Mouse (Mus musculus): Measurements from ENCODE around the gene Slc10a7. TPM values are rescaled to one million over a fixed set of nuclear protein-coding genes. Genes with fewer than 3 reads are reported as not detected.

The Slc10a7 gene
- polyA plus RNA-seq, 1 experiment from 2014 or later: 7.4 TPM

DNA sequence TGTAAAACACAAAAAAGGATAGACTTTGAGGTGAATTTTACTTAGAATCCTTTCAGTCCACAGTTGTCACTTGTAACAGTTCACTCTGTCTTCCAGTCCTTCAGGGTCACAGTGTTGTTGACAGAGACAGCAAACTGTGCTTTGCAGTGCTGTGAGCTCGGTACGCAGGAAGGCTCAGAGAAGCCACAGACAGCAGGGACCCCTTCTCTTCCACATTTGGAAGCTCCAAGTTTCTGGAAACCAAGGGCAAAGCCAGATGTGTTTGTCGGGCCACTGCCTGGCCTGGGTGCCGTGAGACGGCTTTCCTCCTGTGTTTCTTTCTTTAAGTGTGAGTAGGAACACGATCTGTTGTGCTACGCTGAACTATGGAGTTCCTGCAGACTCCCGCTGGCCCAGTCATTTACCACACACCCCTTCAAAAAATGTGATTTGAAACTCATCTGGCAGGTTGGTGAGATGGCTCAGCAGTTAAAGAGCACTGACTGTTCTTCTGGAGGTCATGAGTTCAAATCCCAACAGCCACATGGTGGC lies 126.2 kb downstream of the Slc10a7 start:
- Histone ChIP-seq H3K27me3 (ENCODE audit: control insufficient read depth, insufficient read depth, low read length) (no peaks in the 10 kb centered on the region), H3K9me3 (ENCODE audit: control insufficient read depth, low read length) (no peaks in the 10 kb centered on the region), H3K4me2 (ENCODE audit: low read depth) (no peak overlapping the region), H3K36me3 (ENCODE audit: control insufficient read depth, insufficient read depth, low read length) (no peaks in the 10 kb centered on the region), H3K4me3 (ENCODE audit: low read depth, low read length) (no peak overlapping the region), H3K9ac (ENCODE audit: low read length) (no peak overlapping the region), H3K27ac (ENCODE audit: low read depth, low read length) (no peak overlapping the region), H3K4me1 (ENCODE audit: control insufficient read depth, insufficient read depth, low read length) (peaks cover 9% of the 10 kb centered on the region)
- 59% methylated on average over 8 of the region's 8 CpGs for WGBS
- no peak for DNase-seq (ENCODE audit: low spot score)
- ATAC-seq (ENCODE audit: insufficient read depth, low FRiP score, low TSS enrichment): no peak

DNA sequence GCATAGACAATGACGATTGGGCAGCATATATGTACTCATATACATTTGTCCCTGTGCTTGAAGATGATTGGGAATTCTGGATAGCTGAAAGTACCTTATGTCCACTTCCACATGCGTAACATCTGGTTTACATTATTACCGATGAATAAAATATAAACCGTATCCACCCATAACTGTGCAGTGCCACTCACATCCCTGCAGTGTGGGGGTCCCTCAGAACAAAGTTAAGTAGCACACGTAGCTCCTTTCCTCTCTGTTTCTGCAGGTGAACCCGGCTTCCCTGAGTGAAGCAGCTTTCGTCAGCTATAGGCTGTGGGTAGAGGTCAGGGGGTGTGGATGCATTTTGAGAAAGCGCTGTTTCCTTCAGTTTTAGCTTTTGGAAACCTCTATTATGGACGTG lies 132.8 kb downstream of the Slc10a7 start:
- H3K36me3 ChIP-seq (ENCODE audit: control insufficient read depth, insufficient read depth, low read length): no peaks in the 10 kb centered on the region
- WGBS: 74% methylated on average over 9 of the region's 9 CpGs
- H3K27me3 ChIP-seq (ENCODE audit: control insufficient read depth, insufficient read depth, low read length): no peaks in the 10 kb centered on the region
- peaks cover 4% of the 10 kb centered on the region; the same call in 1 of the 2 replicates for H3K9me3 ChIP-seq (ENCODE audit: control insufficient read depth, low read length)
- DNase-seq (ENCODE audit: low spot score): no peak
- no peak overlapping the region for H3K27ac ChIP-seq (ENCODE audit: low read depth, low read length)
- no peaks in the 10 kb centered on the region for H3K4me1 ChIP-seq (ENCODE audit: control insufficient read depth, insufficient read depth, low read length)
- H3K9ac ChIP-seq (ENCODE audit: low read length): no peak overlapping the region
- no peak overlapping the region for H3K4me3 ChIP-seq (ENCODE audit: low read depth, low read length)
- H3K4me2 ChIP-seq (ENCODE audit: low read depth): no peak overlapping the region
- ATAC-seq (ENCODE audit: insufficient read depth, low FRiP score, low TSS enrichment): no peak

DNA sequence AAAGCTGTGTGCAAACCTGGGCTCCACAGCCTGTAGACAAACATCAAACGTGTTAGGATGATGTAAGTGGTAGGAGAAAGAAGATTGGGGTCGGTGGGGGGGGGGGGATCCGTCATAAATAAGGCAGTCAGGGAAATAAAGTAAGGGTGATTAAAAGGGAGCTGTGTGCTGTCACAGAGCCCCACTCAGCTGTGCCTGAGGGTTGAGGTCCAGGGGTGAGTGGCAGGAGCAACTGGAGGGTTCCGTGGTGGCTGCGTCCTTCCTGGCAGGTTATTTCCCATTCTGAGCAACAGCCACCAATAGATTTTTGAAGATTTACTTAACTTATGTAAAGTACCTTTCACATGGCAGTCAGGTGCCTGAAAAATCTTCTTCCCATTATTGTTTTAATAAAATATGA lies 133.2 kb downstream of the Slc10a7 start:
- Histone ChIP-seq H3K27ac (ENCODE audit: low read depth, low read length) (no peak overlapping the region), H3K9me3 (ENCODE audit: control insufficient read depth, low read length) (peaks cover 4% of the 10 kb centered on the region; the same call in 1 of the 2 replicates), H3K4me3 (ENCODE audit: low read depth, low read length) (no peak overlapping the region), H3K27me3 (ENCODE audit: control insufficient read depth, insufficient read depth, low read length) (no peaks in the 10 kb centered on the region), H3K36me3 (ENCODE audit: control insufficient read depth, insufficient read depth, low read length) (no peaks in the 10 kb centered on the region), H3K4me2 (ENCODE audit: low read depth) (no peak overlapping the region), H3K4me1 (ENCODE audit: control insufficient read depth, insufficient read depth, low read length) (no peaks in the 10 kb centered on the region), H3K9ac (ENCODE audit: low read length) (no peak overlapping the region)
- 64% methylated on average over 5 of the region's 5 CpGs for WGBS
- ATAC-seq (ENCODE audit: insufficient read depth, low FRiP score, low TSS enrichment) (no peak), DNase-seq (ENCODE audit: low spot score) (no peak)

DNA sequence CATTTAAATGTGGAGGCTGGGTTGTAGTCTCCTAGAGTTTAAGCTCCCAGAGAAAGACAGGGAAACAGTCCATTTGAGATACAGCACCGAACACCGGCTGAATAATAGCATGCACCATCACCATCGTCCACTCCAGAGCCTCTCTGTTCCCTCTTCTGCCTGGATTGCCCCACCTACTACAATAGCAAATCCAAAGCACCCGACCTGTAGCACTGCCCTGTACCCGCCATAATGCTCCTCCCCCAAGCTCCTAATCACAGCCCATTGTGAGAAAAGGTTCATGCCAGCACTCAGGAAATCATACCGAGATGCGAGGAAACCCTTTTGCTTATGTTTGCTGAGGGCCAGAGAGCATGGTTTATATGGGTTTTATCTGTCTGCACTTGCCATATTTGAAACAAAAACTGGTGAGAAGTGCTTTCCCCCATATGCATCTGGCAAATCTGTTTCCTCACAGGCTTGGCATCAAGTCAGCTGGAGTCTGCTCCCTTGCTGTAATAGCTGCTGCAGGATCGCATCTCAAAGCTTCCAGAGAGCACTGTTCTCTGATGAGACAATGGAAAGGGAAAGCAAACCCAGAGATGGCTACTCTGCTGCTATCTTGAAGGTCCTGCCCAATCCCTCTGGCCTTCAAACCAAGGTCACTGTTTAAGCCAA lies 138.0 kb downstream of the Slc10a7 start:
- Histone ChIP-seq H3K4me1 (ENCODE audit: control insufficient read depth, insufficient read depth, low read length) (no peaks in the 10 kb centered on the region), H3K27me3 (ENCODE audit: control insufficient read depth, insufficient read depth, low read length) (no peaks in the 10 kb centered on the region), H3K4me2 (ENCODE audit: low read depth) (no peak overlapping the region), H3K4me3 (ENCODE audit: low read depth, low read length) (no peak overlapping the region), H3K27ac (ENCODE audit: low read depth, low read length) (no peak overlapping the region), H3K9ac (ENCODE audit: low read length) (no peak overlapping the region), H3K36me3 (ENCODE audit: control insufficient read depth, insufficient read depth, low read length) (no peaks in the 10 kb centered on the region), H3K9me3 (ENCODE audit: control insufficient read depth, low read length) (peaks cover 4% of the 10 kb centered on the region; the same call in 1 of the 2 replicates)
- DNase-seq (ENCODE audit: low spot score) (no peak), ATAC-seq (ENCODE audit: insufficient read depth, low FRiP score, low TSS enrichment) (no peak)
- WGBS: 65% methylated on average over 8 of the region's 8 CpGs

DNA sequence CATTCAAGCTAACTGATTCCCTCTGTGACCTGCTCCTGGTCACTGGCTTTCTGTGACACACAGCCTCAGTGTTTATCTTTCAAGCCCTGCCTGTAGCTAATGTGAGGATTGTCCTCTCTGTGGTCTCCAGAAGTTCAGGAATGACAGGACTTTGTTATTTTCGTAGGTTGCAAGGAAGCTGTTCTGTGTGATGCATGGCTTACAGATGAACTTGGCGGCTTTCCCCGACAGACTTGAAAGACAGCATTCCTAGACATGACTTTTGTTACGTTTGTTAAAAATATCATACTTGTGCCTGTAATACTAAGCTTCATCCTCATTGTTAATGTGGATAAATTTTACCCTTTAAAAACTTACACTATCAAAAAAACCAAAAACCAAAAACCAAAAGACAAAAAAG lies 138.7 kb downstream of the Slc10a7 start:
- Histone ChIP-seq H3K4me2 (ENCODE audit: low read depth) (no peak overlapping the region), H3K27ac (ENCODE audit: low read depth, low read length) (no peak overlapping the region), H3K9ac (ENCODE audit: low read length) (no peak overlapping the region), H3K4me3 (ENCODE audit: low read depth, low read length) (no peak overlapping the region), H3K27me3 (ENCODE audit: control insufficient read depth, insufficient read depth, low read length) (no peaks in the 10 kb centered on the region), H3K9me3 (ENCODE audit: control insufficient read depth, low read length) (peaks cover 4% of the 10 kb centered on the region; the same call in 1 of the 2 replicates), H3K4me1 (ENCODE audit: control insufficient read depth, insufficient read depth, low read length) (no peaks in the 10 kb centered on the region), H3K36me3 (ENCODE audit: control insufficient read depth, insufficient read depth, low read length) (no peaks in the 10 kb centered on the region)
- WGBS: 75% methylated on average over 4 of the region's 4 CpGs
- DNase-seq (ENCODE audit: low spot score) (no peak), ATAC-seq (ENCODE audit: insufficient read depth, low FRiP score, low TSS enrichment) (no peak)

DNA sequence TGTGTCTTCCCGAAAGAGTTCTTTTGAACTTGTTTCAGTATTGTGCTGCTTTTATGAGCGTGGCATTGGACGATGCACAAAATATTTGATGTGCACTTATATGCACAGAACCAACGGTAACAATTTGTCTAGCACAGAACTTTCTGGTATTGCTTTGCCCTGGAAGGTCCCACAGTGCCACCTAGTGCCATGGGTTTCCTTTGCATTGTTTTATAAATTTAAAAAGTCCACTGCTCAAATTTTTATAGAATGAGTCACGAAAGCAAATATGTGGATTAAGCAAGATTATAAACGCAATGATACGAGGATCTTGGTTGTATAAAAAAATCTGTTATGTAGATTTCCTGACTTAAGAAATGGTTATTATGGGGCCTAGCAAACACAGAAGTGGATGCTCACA lies 139.8 kb downstream of the Slc10a7 start:
- Histone ChIP-seq H3K27ac (ENCODE audit: low read depth, low read length) (no peak overlapping the region), H3K27me3 (ENCODE audit: control insufficient read depth, insufficient read depth, low read length) (no peaks in the 10 kb centered on the region), H3K9ac (ENCODE audit: low read length) (no peak overlapping the region), H3K4me3 (ENCODE audit: low read depth, low read length) (no peak overlapping the region), H3K4me2 (ENCODE audit: low read depth) (no peak overlapping the region), H3K9me3 (ENCODE audit: control insufficient read depth, low read length) (peaks cover 4% of the 10 kb centered on the region; the same call in 1 of the 2 replicates), H3K4me1 (ENCODE audit: control insufficient read depth, insufficient read depth, low read length) (no peaks in the 10 kb centered on the region), H3K36me3 (ENCODE audit: control insufficient read depth, insufficient read depth, low read length) (no peaks in the 10 kb centered on the region)
- 66% methylated on average over 7 of the region's 7 CpGs for WGBS
- ATAC-seq (ENCODE audit: insufficient read depth, low FRiP score, low TSS enrichment) (no peak), DNase-seq (ENCODE audit: low spot score) (no peak)

DNA sequence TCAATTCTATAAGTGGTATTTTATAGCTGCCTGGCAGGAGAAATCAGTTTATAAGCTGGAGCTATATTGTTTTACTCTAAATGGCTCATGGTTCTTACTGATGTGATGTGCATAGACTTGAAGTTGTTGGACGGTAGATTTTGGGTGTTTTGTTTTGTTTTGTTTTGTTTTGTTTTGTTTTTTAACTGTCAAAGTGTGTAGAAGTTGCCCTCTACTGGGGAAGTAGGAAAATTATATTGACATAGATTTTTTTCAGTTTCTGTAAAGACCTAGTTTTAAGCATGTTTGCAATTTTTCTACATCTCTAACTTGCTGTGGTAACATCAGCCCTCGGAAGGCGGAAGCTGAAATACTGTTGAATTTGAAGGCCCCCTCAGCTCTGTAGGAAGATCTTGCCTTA lies 142.5 kb downstream of the Slc10a7 start:
- H3K4me2 ChIP-seq (ENCODE audit: low read depth): no peak overlapping the region
- ATAC-seq (ENCODE audit: insufficient read depth, low FRiP score, low TSS enrichment) (no peak), DNase-seq (ENCODE audit: low spot score) (no peak)
- WGBS: 82% methylated on average over 3 of the region's 3 CpGs
- H3K27me3 ChIP-seq (ENCODE audit: control insufficient read depth, insufficient read depth, low read length): no peaks in the 10 kb centered on the region
- no peak overlapping the region for H3K9ac ChIP-seq (ENCODE audit: low read length)
- no peaks in the 10 kb centered on the region for H3K4me1 ChIP-seq (ENCODE audit: control insufficient read depth, insufficient read depth, low read length)
- no peak overlapping the region for H3K4me3 ChIP-seq (ENCODE audit: low read depth, low read length)
- H3K27ac ChIP-seq (ENCODE audit: low read depth, low read length): no peak overlapping the region
- H3K9me3 ChIP-seq (ENCODE audit: control insufficient read depth, low read length): no peaks in the 10 kb centered on the region
- no peaks in the 10 kb centered on the region for H3K36me3 ChIP-seq (ENCODE audit: control insufficient read depth, insufficient read depth, low read length)

DNA sequence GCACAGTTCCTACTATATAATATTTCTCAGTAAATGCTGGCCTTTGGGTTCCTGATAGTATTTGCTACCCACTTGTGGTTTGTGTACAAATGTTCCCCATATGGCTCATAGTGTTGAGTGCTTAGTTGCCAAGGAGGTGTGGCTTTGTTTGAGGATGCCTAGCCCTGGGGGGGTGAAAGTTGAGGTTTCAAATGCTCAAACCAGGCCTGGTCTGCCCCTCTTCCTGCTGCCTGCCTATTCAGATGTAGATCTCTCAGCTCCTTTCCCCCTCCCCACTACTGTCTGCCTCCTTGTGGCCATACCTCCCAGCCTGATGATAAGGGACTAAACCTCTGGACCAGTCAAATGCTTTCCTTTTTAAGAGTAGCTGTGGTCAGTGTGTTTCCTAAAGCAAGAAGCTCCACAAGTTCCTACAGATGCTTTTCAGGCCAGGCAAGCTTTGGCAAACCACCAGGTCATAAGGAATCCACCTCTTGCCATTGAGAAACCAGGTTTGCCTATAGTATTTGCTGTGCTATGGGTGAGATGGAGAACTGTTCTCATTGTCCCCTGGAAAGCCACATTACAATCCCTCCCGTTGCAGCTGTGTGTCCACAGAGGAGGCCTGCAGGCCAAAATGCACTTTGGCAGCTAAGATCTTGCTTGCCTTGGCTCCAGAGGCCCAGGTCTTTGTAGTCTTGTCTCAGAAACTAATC lies 146.4 kb downstream of the Slc10a7 start:
- no peak for DNase-seq (ENCODE audit: low spot score)
- WGBS: 26% methylated on average over 1 of the region's 1 CpGs

More for the DNA sequence above, 146.4 kb downstream of the Slc10a7 start:
- Histone ChIP-seq H3K4me1 (ENCODE audit: control insufficient read depth, insufficient read depth, low read length) (no peaks in the 10 kb centered on the region), H3K9ac (ENCODE audit: low read length) (no peak overlapping the region), H3K4me2 (ENCODE audit: low read depth) (no peak overlapping the region), H3K36me3 (ENCODE audit: control insufficient read depth, insufficient read depth, low read length) (no peaks in the 10 kb centered on the region), H3K27ac (ENCODE audit: low read depth, low read length) (no peak overlapping the region), H3K4me3 (ENCODE audit: low read depth, low read length) (no peak overlapping the region), H3K9me3 (ENCODE audit: control insufficient read depth, low read length) (no peaks in the 10 kb centered on the region), H3K27me3 (ENCODE audit: control insufficient read depth, insufficient read depth, low read length) (no peaks in the 10 kb centered on the region)
- ATAC-seq (ENCODE audit: insufficient read depth, low FRiP score, low TSS enrichment): no peak

All from neural tube, embryonic 11.5 days (tissue).